Mouse (Mus musculus): ENCODE data around the gene B3gnt8. TPM values are rescaled to one million over a fixed set of nuclear protein-coding genes. Genes with fewer than 3 reads are reported as not detected.
"Not testable (repeated sequence)": the region's sequence is repeated elsewhere in the genome, so short reads cannot be mapped to it uniquely, and the experiment has no call there.

The B3gnt8 gene
- polyA plus RNA-seq (2015; fragmentation: Nextera tagmentation; extraction: Ambion mirVana): 0.55 and 0.57 TPM in 2 replicates

DNA sequence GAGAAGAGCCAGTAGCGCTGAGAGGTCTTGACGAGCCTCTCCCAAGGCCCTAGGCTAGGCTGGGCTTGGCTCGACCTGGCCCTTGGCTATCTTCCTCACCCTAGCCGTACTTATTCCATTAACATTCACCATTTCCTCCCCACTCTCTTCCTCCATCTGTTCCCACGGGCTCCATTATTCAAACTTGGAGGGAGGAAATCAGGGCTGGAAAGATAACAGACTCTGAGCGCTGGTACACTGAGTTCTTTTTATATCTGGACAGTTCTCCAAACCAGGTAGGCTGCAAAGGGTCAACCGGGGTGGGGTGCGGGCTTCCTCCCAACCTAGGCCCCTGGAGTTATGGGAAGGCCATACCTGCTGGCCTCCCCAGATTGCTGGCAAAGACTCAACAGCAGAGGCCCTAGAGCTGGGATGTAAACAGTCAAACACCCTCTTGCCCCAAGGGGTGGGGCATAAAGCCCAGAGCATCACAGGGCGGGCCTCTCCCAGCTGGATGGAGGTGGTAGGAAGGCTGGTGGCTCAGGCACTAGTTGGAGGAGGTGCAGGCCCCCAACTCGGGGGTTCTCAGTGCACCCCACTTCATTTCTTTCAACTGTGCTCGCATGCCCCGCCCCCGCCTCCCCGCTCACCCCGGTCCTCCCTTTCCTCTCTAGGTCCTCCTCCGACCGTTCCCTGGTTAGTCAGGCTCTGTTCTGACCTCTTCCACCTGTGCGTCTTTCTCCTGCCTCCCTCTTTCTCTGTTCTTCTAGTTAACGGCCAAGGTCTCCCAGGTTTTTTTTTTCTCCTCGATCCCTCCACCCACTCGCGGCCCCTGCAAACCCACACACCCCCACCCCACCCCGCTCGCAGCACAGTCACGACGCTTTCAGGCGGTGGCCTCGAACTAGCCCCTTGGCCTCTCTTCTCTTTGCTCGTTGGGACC, at the start of gene B3gnt8:
TSS of gene B3gnt8 (plus strand) at position 146 of the 922 bp plus-strand sequence.
- peaks cover 24% of the 10 kb centered on the region for H3K27me3 ChIP-seq
- no peak for ATAC-seq
- H3K9me3 ChIP-seq: no peaks in the 10 kb centered on the region
- peaks cover 17% of the 10 kb centered on the region for H3K4me1 ChIP-seq (replicated peaks)
- peak within 1 kb of the TSS; percentile 18 for H3K4me3 ChIP-seq (replicated peaks)
- peak within 1 kb of the TSS; percentile 45 for H3K4me2 ChIP-seq (replicated peaks)
- peaks cover 63% of the 10 kb centered on the region for H3K36me3 ChIP-seq
- no peak within 1 kb of the TSS for H3K27ac ChIP-seq
- WGBS: 20% methylated on average over 29 of the region's 29 CpGs
- H3K9ac ChIP-seq (replicated peaks): peak within 1 kb of the TSS; percentile 19

DNA sequence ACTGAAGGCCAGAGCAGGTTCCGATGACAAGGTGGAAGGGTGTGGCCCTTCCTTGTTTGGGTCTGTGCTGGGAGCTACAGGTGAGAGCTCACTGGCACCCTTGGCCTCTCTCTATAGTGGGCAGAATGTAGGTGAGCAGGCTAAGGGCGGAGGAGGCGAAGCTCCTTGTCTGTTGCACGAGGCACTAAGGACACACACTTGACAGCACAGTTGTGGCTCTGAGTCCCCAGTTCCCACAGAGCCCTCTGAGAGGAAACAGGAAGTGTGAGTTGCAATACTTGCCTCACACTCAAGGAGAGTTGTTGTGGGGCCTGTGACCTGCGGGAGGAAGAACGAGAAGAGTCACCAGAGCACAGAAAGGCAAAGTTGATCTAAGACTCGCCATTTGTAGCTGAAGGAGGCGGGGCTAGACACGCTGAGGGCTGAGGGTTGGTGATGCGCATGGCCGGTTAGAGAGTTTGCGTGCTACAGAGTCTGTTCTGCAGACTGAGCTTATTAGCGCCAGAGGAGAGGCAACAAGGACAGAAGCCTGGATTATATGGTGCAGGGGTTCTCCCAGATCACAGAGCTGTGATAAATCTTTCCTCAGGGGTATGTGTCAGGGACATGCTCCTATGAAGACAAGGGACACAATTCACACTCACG, 49.5 kb upstream of the B3gnt8 start:
- not testable (repeated sequence) for H3K4me3 ChIP-seq (replicated peaks); H3K9ac ChIP-seq (replicated peaks); H3K27ac ChIP-seq; H3K9me3 ChIP-seq; H3K36me3 ChIP-seq; H3K4me1 ChIP-seq (replicated peaks); ATAC-seq; H3K4me2 ChIP-seq (replicated peaks); H3K27me3 ChIP-seq
- 67% methylated on average over 14 of the region's 14 CpGs for WGBS

DNA sequence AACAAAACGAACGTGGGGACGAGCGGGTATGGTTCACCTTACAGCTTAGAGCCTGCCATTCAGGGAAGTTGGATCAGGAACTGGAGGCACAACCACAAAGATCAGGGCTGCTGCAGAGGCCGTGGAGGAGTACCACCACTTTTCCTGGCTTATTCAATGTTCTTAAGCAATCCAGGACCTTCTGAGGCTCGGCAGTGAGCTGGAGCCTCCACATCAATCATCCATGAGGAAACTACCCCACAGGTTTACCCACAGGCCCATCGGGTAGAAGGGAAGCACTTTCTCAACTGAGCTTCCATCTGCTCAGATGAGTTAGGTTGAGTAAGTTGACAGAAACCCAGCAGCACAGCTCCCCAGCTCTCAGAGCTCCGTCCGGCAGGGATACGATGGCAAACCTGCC, 47.0 kb upstream of the B3gnt8 start:
- no peaks in the 10 kb centered on the region for H3K27me3 ChIP-seq
- no peaks in the 10 kb centered on the region for H3K36me3 ChIP-seq
- WGBS: 86% methylated on average over 10 of the region's 10 CpGs
- no peaks in the 10 kb centered on the region for H3K9me3 ChIP-seq
- H3K4me1 ChIP-seq (replicated peaks): no peaks in the 10 kb centered on the region; the same call in 1 of the 2 replicates
- H3K27ac ChIP-seq: no peak overlapping the region
- no peak for ATAC-seq
- no peak overlapping the region for H3K4me3 ChIP-seq (replicated peaks)
- no peak overlapping the region for H3K4me2 ChIP-seq (replicated peaks)
- H3K9ac ChIP-seq (replicated peaks): no peak overlapping the region

DNA sequence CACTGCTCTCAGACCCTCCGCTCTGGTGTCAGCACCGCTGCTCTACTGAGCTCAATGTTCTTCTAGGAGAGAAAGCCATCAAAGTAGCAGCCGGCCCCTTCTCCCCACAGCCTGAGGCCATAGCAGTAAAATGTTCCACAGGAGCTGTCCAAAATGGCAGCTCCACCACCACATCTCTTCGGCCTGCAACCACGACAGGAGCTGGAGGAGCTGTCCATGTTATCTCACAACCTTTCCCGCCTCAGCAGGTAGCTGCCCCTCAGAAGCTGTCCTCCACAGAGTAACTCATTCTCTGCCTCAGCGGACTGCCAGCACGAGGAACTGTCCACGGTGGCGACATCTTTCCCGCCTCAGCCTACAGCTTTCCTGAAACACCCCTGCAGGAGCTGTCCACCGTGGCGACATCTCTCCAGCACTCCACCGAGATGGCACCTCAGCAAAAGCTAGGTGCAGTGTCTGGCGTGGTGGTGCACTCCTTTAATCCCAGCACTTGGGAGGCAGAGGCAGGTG, 44.1 kb upstream of the B3gnt8 start:
- no peak for ATAC-seq
- Histone ChIP-seq H3K9ac (replicated peaks) (no peak overlapping the region), H3K4me3 (replicated peaks) (no peak overlapping the region), H3K36me3 (no peaks in the 10 kb centered on the region), H3K4me1 (replicated peaks) (no peaks in the 10 kb centered on the region), H3K4me2 (replicated peaks) (no peak overlapping the region), H3K27me3 (no peaks in the 10 kb centered on the region), H3K27ac (no peak overlapping the region), H3K9me3 (no peaks in the 10 kb centered on the region)
- WGBS: 88% methylated on average over 15 of the region's 15 CpGs

DNA sequence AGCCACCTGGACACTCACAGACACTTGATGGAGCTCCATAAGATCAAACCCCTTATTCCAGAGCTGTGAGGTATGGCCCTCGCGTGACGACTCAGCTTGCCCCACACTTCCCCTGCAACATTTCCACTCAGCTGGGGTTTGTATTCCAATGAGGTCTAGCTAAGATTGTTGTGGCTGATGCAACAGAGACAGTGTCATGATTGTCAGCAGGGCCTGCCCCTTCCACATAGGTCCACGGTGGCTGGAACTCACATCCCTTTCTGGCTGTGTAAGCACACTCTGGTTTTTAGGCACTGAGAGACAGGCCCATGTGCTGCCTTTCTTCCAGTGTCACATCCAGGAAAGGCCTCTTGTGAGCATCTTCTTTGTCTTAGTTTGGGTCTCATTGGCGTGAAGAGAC, 41.8 kb upstream of the B3gnt8 start:
- Histone ChIP-seq H3K27me3 (no peaks in the 10 kb centered on the region), H3K9me3 (no peaks in the 10 kb centered on the region), H3K9ac (replicated peaks) (no peak overlapping the region), H3K27ac (no peak overlapping the region), H3K4me2 (replicated peaks) (no peak overlapping the region), H3K36me3 (no peaks in the 10 kb centered on the region), H3K4me3 (replicated peaks) (no peak overlapping the region), H3K4me1 (replicated peaks) (no peaks in the 10 kb centered on the region)
- 91% methylated on average over 5 of the region's 5 CpGs for WGBS
- ATAC-seq: no peak

DNA sequence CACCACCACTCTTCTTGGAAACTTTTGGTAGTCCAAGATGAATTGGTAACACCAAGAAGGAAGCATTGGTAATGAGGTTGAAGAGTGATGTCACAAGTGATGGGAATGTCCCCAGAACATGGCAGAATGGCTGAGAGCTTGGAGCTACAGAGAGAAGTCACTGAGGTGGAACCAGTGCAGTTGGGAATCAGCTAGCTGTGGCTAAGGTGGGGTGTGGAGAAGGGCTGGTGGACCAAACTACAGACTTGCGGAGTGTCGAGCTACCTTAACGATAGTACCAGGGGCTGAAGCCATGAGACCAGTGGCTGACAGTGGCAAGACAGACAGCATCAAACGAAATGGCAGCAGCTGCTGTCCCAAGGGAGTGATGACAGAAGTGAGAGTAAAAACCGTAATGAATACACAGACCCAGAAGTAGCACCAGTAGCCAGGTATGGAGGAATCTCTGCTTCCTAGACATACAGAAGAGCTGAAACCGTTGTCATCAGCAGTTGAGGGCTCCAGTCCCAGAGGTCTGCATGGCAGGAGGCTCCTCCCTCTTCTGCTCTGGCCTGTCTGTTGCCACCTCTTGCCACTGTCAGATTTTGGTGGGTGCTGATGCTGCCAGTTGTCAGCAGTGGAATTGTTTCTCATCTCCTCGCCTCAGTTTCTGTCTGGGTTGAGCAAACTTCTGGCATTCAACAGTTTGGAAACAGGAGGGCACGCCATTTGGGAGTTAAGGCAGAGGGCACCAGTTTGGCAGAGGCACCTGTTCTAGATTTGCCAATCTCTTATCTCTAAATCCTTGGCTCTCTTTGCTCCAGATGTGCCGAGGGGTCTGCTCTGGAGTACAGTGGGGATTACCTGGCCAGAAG, 40.9 kb upstream of the B3gnt8 start:
- H3K4me2 ChIP-seq (replicated peaks): no peak overlapping the region
- no peaks in the 10 kb centered on the region for H3K36me3 ChIP-seq
- H3K9me3 ChIP-seq: no peaks in the 10 kb centered on the region
- H3K4me1 ChIP-seq (replicated peaks): no peaks in the 10 kb centered on the region
- H3K9ac ChIP-seq (replicated peaks): no peak overlapping the region
- H3K27me3 ChIP-seq: no peaks in the 10 kb centered on the region
- no peak for ATAC-seq
- no peak overlapping the region for H3K4me3 ChIP-seq (replicated peaks)
- no peak overlapping the region for H3K27ac ChIP-seq
- 78% methylated on average over 9 of the region's 9 CpGs for WGBS

DNA sequence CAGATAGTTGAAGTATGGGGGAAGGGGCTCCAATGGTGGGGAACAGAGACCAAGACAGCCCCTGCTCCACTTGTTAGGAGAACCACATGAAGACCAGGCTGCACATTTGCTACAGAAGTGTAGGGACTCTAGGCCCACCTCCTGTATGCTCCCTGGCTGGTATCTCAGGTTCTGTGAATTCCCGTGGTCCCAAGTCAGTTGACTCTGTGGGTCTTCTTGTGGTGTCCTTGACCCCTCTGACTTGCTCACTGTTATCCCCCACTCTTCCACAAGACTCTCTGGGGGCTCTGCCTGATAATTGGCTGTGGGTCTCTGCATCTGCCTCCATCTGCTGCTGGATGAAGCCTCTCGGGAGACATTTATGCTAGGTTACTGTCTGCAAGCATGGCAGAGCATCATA, 35.2 kb upstream of the B3gnt8 start:
- H3K9ac ChIP-seq (replicated peaks): no peak overlapping the region
- H3K4me2 ChIP-seq (replicated peaks): no peak overlapping the region
- 91% methylated on average over 2 of the region's 2 CpGs for WGBS
- H3K4me3 ChIP-seq (replicated peaks): no peak overlapping the region
- H3K9me3 ChIP-seq: no peaks in the 10 kb centered on the region
- H3K36me3 ChIP-seq: no peaks in the 10 kb centered on the region
- H3K27me3 ChIP-seq: no peaks in the 10 kb centered on the region
- no peak overlapping the region for H3K27ac ChIP-seq
- ATAC-seq: no peak
- H3K4me1 ChIP-seq (replicated peaks): no peaks in the 10 kb centered on the region

DNA sequence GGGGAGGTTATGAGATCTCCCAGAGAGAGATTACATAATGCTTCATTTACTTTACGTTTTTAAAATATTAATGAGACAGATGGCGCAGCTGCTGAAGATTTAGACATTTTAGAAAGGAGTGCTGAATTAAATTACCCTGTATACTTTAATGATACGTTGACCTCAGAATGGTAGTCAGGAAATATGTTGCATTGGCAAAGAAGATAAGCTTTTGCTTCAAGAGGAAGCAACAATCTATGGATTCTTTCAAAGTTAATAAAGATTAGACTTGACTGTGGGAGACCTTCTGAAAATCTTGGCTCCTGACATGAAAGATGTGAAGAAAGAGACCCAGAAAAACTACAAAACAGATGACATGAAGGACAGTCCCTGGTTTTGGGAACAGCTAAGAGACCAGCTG, 32.6 kb upstream of the B3gnt8 start:
- no peak for ATAC-seq
- H3K4me3 ChIP-seq (replicated peaks): no peak overlapping the region
- H3K36me3 ChIP-seq: no peaks in the 10 kb centered on the region
- no peak overlapping the region for H3K27ac ChIP-seq
- H3K4me1 ChIP-seq (replicated peaks): no peaks in the 10 kb centered on the region
- no peaks in the 10 kb centered on the region for H3K27me3 ChIP-seq
- 75% methylated on average over 3 of the region's 3 CpGs for WGBS
- H3K9ac ChIP-seq (replicated peaks): no peak overlapping the region
- H3K4me2 ChIP-seq (replicated peaks): no peak overlapping the region
- no peaks in the 10 kb centered on the region for H3K9me3 ChIP-seq

DNA sequence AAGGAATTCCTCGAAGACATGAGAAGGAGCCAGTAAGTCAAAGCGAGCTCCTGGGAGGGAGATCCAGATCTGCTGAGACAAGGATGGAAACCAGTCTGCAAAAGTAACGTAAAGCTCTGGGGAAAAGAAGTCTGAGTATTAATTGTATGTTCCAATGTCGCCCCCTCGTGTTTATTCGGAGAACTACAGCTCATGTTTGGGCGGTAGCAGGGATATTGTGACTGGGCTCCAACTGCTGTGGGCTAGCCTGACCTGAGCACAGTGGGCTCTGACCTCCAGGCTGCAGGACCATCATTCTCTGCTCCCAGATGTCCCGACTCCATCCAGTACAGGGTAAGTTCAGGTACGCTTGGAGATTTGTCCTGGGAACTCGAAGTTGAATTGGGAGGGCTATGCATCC, 26.8 kb upstream of the B3gnt8 start:
- H3K27ac ChIP-seq: no peak overlapping the region
- no peaks in the 10 kb centered on the region for H3K36me3 ChIP-seq
- H3K9me3 ChIP-seq: no peaks in the 10 kb centered on the region
- no peaks in the 10 kb centered on the region for H3K4me1 ChIP-seq (replicated peaks)
- peak; percentile 75 for ATAC-seq
- WGBS: 16% methylated on average over 10 of the region's 10 CpGs
- no peak overlapping the region for H3K9ac ChIP-seq (replicated peaks)
- no peaks in the 10 kb centered on the region for H3K27me3 ChIP-seq
- H3K4me2 ChIP-seq (replicated peaks): no peak overlapping the region
- H3K4me3 ChIP-seq (replicated peaks): no peak overlapping the region

DNA sequence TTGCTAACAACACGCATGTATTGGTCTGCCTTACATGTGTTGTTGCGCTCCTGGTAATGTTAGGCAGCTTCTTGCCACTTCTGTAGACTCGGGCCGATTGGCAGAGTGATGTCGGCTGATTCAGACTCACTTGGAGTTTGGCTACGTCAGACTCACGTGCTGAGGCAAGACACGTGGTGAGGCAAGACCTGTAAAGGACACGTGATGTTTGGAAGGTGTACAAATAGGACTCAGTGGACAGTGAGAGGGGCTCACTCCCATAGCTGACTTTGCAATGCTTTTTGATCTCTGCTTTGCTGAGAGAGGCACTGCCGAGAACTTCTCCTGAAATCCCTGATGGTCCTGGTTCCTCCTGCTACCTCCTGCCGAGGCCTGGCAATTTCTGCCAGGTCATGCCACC, 25.8 kb upstream of the B3gnt8 start:
- Histone ChIP-seq H3K4me1 (replicated peaks) (no peaks in the 10 kb centered on the region), H3K36me3 (no peaks in the 10 kb centered on the region), H3K4me2 (replicated peaks) (no peak overlapping the region), H3K9ac (replicated peaks) (no peak overlapping the region), H3K9me3 (no peaks in the 10 kb centered on the region), H3K27me3 (no peaks in the 10 kb centered on the region), H3K27ac (no peak overlapping the region), H3K4me3 (replicated peaks) (no peak overlapping the region)
- 85% methylated on average over 11 of the region's 11 CpGs for WGBS
- ATAC-seq: no peak

DNA sequence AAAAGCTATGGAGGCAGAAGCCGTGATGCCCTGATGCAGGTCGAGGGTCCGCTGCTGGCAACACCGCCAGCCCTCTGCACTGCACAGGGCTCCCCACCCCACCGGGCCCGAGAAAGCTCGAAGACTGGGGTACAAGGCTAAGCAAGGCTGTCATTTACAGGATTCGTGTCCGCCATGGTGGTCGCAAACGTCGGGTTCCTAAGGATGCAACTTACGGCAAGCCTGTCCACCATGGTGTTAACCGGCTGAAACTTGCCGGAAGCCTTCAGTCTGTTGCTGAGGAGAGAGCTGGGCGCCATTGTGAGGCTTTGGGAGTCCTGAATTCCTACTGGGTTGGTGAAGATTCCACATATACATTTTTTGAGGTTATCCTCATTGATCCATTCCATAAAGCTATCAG, 25.1 kb upstream of the B3gnt8 start:
- Histone ChIP-seq H3K9ac (replicated peaks) (no peak overlapping the region), H3K4me1 (replicated peaks) (no peaks in the 10 kb centered on the region), H3K4me2 (replicated peaks) (no peak overlapping the region), H3K4me3 (replicated peaks) (no peak overlapping the region), H3K9me3 (no peaks in the 10 kb centered on the region), H3K36me3 (no peaks in the 10 kb centered on the region), H3K27me3 (no peaks in the 10 kb centered on the region), H3K27ac (no peak overlapping the region)
- no peak for ATAC-seq
- WGBS: 91% methylated on average over 16 of the region's 16 CpGs

DNA sequence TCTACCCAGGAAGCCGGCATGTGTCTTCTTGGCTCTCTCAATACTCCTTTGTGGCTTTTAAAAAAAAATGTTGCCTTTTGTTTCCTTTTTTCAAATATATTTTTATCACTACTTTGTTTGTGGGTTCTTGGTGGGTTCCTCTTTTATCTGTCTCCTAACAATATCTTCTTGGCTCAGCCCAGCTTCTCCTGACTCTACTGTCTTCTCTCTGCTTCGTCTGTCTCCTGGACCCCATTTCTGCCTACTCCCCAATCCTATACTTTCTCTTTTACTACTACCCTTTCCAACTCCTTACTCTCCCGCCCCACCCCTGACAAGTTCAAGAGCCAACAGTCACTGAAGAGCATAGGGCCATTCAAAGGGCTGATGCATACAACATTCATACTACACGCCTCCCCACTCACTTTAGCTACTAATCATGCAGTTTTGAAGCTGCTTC, 19.8 kb upstream of the B3gnt8 start:
- H3K9ac ChIP-seq (replicated peaks): no peak overlapping the region
- no peaks in the 10 kb centered on the region for H3K4me1 ChIP-seq (replicated peaks)
- 79% methylated on average over 4 of the region's 4 CpGs for WGBS
- no peak overlapping the region for H3K4me2 ChIP-seq (replicated peaks)
- H3K36me3 ChIP-seq: no peaks in the 10 kb centered on the region
- no peaks in the 10 kb centered on the region for H3K9me3 ChIP-seq
- ATAC-seq: no peak
- no peaks in the 10 kb centered on the region for H3K27me3 ChIP-seq
- no peak overlapping the region for H3K27ac ChIP-seq
- H3K4me3 ChIP-seq (replicated peaks): no peak overlapping the region

All from midbrain, embryonic 13.5 days (tissue).